ENCODE assay signal across 14 mouse cellular contexts in the genomic region with DNA sequence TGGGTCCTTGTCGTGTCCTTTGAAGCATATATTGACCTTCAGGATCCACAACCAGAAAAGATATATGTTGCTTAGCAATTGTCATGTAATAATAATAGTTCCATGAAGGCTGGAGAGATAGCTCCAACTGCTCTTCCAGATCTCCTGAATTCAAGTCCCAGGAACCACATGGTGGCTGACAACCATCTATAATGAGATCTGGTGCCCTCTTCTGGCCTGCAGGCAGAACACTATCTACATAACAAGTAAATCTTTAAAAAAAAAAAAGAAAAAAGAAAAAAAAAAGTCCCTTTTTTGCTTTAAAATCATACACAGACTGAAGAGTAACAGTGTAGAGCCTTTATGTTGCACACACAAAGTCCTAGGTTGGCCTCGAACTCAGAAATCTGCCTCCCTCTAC. TPM values are rescaled to one million over a fixed set of nuclear protein-coding genes. Genes with fewer than 3 reads are reported as not detected.
DNase-seq lines count a peak whose midpoint lies in the region; ATAC-seq and TF ChIP-seq lines count a peak whose summit lies in the region.
"Had no signal": no experiment of that assay in that cellular context is flagged by ENCODE, and none has a peak within 500 bp of the region (broad histone marks: within the 10 kb centered on the region; RNA-seq: fewer than 3 reads in every experiment).

No protein-coding gene starts in this region.

- DNase-seq in heart, adult 2 months: no peak
- DNase-seq in liver, adult 2 months (ENCODE audit: extremely low read depth, low read depth, low spot score): peak; percentile 48
- DNase-seq in liver (no peak), ES-CJ7 (ENCODE audit: low read depth, low spot score) (peak; percentile 52)
- DNase-seq in induced T-regulatory cell, adult 2 months (ENCODE audit: low read depth): peak; percentile 35
- no peak for DNase-seq in urinary bladder, postnatal 36 days (ENCODE audit: low spot score in 2 of 2)
- no peak for DNase-seq in embryonic facial prominence, embryonic 10.5 days (ENCODE audit: low spot score)
- DNase-seq: gastrocnemius, postnatal 36 days had no signal

- TF ChIP-seq EP300 in heart, adult 2 months (IDR thresholded peaks at IDR 0.05; ENCODE audit: insufficient read depth, low read depth, low read length): no peak

- no peaks in the 10 kb centered on the region for H3K36me3 ChIP-seq in heart, adult 2 months (ENCODE audit: control insufficient read depth, insufficient read depth, low read length)
- peaks cover 31% of the 10 kb centered on the region for H3K36me3 ChIP-seq in heart, embryonic 12.5 days
- H3K36me3 ChIP-seq in liver, adult 2 months (ENCODE audit: control insufficient read depth, insufficient read depth, low read length): peaks cover 12% of the 10 kb centered on the region
- H3K36me3 ChIP-seq in embryonic facial prominence, embryonic 10.5 days (replicated peaks): peaks cover 1% of the 10 kb centered on the region

- H3K4me3 ChIP-seq in heart, adult 2 months: no peak overlapping the region
- H3K4me3 ChIP-seq in heart, embryonic 12.5 days: no peak overlapping the region
- no peak overlapping the region for H3K4me3 ChIP-seq in liver, adult 2 months (ENCODE audit: insufficient read depth, low read depth, low read length)
- no peak overlapping the region for H3K4me3 ChIP-seq in embryonic facial prominence, embryonic 10.5 days
- H3K4me3 ChIP-seq: limb, embryonic 12.5 days had no signal

- H3K9ac ChIP-seq in heart, adult 2 months (ENCODE audit: low read depth, low read length): no peak overlapping the region
- H3K9ac ChIP-seq in heart, embryonic 12.5 days: no peak overlapping the region
- no peak overlapping the region for H3K9ac ChIP-seq in liver, adult 2 months (ENCODE audit: low read depth, low read length)
- H3K9ac ChIP-seq: limb, embryonic 12.5 days had no signal

- no peak for ATAC-seq in heart, embryonic 12.5 days (ENCODE audit: insufficient number of reproducible peaks, low FRiP score)
- ATAC-seq: activated CD4-positive, CD25-positive, alpha-beta regulatory T cell, adult 4 months; forebrain, embryonic 14.5 days had no signal

- no peak overlapping the region for H3K27ac ChIP-seq in heart, adult 2 months
- no peak overlapping the region for H3K27ac ChIP-seq in heart, embryonic 12.5 days (ENCODE audit: poor library complexity, severe bottlenecking)
- H3K27ac ChIP-seq in liver, adult 2 months (replicated peaks; ENCODE audit: insufficient read depth, low read depth, low read length): no peak overlapping the region
- H3K27ac ChIP-seq in embryonic facial prominence, embryonic 10.5 days (replicated peaks): no peak overlapping the region
- H3K27ac ChIP-seq: limb, embryonic 12.5 days had no signal

- H3K79me2 ChIP-seq in heart, adult 2 months (replicated peaks; ENCODE audit: control insufficient read depth, insufficient read depth, low read length): no peaks in the 10 kb centered on the region
- H3K79me2 ChIP-seq in liver, adult 2 months (ENCODE audit: control insufficient read depth, insufficient read depth, low read length): no peaks in the 10 kb centered on the region

- H3K4me1 ChIP-seq in heart, adult 2 months (ENCODE audit: control insufficient read depth, insufficient read depth, low read length): no peaks in the 10 kb centered on the region
- no peaks in the 10 kb centered on the region for H3K4me1 ChIP-seq in heart, embryonic 12.5 days (replicated peaks)
- peaks cover 3% of the 10 kb centered on the region for H3K4me1 ChIP-seq in liver, adult 2 months (ENCODE audit: control insufficient read depth, insufficient read depth, low read length)
- no peaks in the 10 kb centered on the region for H3K4me1 ChIP-seq in embryonic facial prominence, embryonic 10.5 days
- H3K4me1 ChIP-seq: limb, embryonic 12.5 days had no signal

- no peak overlapping the region for H3K4me2 ChIP-seq in heart, embryonic 12.5 days
- H3K4me2 ChIP-seq: heart, embryonic 11.5 days; limb, embryonic 12.5 days had no signal

- no peak for TF ChIP-seq POLR2A in heart, adult 2 months (IDR thresholded peaks at IDR 0.05; ENCODE audit: insufficient read depth, low read depth, low read length)
- TF ChIP-seq POLR2A in liver, adult 2 months (IDR thresholded peaks at IDR 0.05; ENCODE audit: extremely low read depth, insufficient read depth, low read length): no peak

- intact Hi-C loops in heart, adult 2 months (cut with DNase I): no loop called here

- TF ChIP-seq CTCF in heart, adult 2 months (IDR thresholded peaks at IDR 0.05): peak; percentile 43
- TF ChIP-seq CTCF in liver, adult 2 months (IDR thresholded peaks at IDR 0.05; ENCODE audit: low read depth, low read length): peak; percentile 22; the same call in 1 of the 2 replicates

- H3K27me3 ChIP-seq in heart, adult 2 months (ENCODE audit: control insufficient read depth, insufficient read depth, low read length): no peaks in the 10 kb centered on the region
- H3K27me3 ChIP-seq in heart, embryonic 12.5 days (replicated peaks): no peaks in the 10 kb centered on the region
- H3K27me3 ChIP-seq in liver, adult 2 months (ENCODE audit: control insufficient read depth, insufficient read depth, low read length): no peaks in the 10 kb centered on the region
- H3K27me3 ChIP-seq in embryonic facial prominence, embryonic 10.5 days (replicated peaks; ENCODE audit: low read depth, poor library complexity, severe bottlenecking): no peaks in the 10 kb centered on the region
- H3K27me3 ChIP-seq: limb, embryonic 12.5 days had no signal

- WGBS in heart, adult 2 months: 98% methylated on average over 2 of the region's 2 CpGs
- 93% methylated on average over 2 of the region's 2 CpGs for WGBS in heart, embryonic 12.5 days
- 89% methylated on average over 2 of the region's 2 CpGs for WGBS in liver, adult 2 months
- 97% methylated on average over 2 of the region's 2 CpGs for WGBS in embryonic facial prominence, embryonic 10.5 days

- H3K9me3 ChIP-seq in heart, embryonic 12.5 days (replicated peaks): 0 out of 2 replicates have a peak, but pooled peaks cover 1% of the 10 kb centered on the region
- H3K9me3 ChIP-seq in embryonic facial prominence, embryonic 10.5 days: no peaks in the 10 kb centered on the region
- H3K9me3 ChIP-seq: G1E; limb, embryonic 12.5 days had no signal

RNA-seq across cellular contexts. Expression of a gene that starts 9.0 kb away (rescaled TPM):
- 10 to 100 TPM; 57.2 to 60.7 TPM for total RNA-seq in heart, adult 2 months (2021)
- polyA plus RNA-seq in heart, adult 2 months (2012; rRNA removed): 38.7 and 69.5 TPM in 2 replicates
- polyA plus RNA-seq in heart, embryonic 12.5 days (2016; fragmentation: Nextera tagmentation; extraction: Ambion mirVana): 64.3 and 68.0 TPM in 2 replicates
- total RNA-seq in liver, adult 2 months (2014; rRNA removed): 32.1 and 37.1 TPM in 2 replicates
- 8.4 and 8.9 TPM in 2 replicates for polyA plus RNA-seq in liver, adult 2 months (2012; rRNA removed)
- 50.0 and 53.1 TPM in 2 replicates for polyA plus RNA-seq in embryonic facial prominence, embryonic 10.5 days (2016; fragmentation: Nextera tagmentation; extraction: Ambion mirVana)

RNA-seq across cellular contexts. Expression of a gene that starts 16.1 kb away (rescaled TPM):
- total RNA-seq in heart, adult 2 months (2021): 1 to 10 TPM; 4.4 to 4.6 TPM
- 5.4 and 6.3 TPM in 2 replicates for polyA plus RNA-seq in heart, adult 2 months (2012; rRNA removed)
- polyA plus RNA-seq in heart, embryonic 12.5 days (2016; fragmentation: Nextera tagmentation; extraction: Ambion mirVana): 9.4 and 10.5 TPM in 2 replicates
- total RNA-seq in liver, adult 2 months (2014; rRNA removed): 6.1 and 6.6 TPM in 2 replicates
- 9.4 and 11.0 TPM in 2 replicates for polyA plus RNA-seq in liver, adult 2 months (2012; rRNA removed)
- polyA plus RNA-seq in embryonic facial prominence, embryonic 10.5 days (2016; fragmentation: Nextera tagmentation; extraction: Ambion mirVana): 5.4 and 6.5 TPM in 2 replicates

RNA-seq across cellular contexts. Expression of a gene that starts 45.9 kb away (rescaled TPM):
- total RNA-seq in heart, adult 2 months (2021): 10 to 100 TPM; 10.5 to 11.0 TPM
- polyA plus RNA-seq in heart, adult 2 months (2012; rRNA removed): 5.5 and 8.1 TPM in 2 replicates
- 0.51 and 0.92 TPM in 2 replicates for polyA plus RNA-seq in heart, embryonic 12.5 days (2016; fragmentation: Nextera tagmentation; extraction: Ambion mirVana)
- 32.1 and 33.4 TPM in 2 replicates for total RNA-seq in liver, adult 2 months (2014; rRNA removed)
- polyA plus RNA-seq in liver, adult 2 months (2012; rRNA removed): 23.6 and 27.3 TPM in 2 replicates
- polyA plus RNA-seq in embryonic facial prominence, embryonic 10.5 days (2016; fragmentation: Nextera tagmentation; extraction: Ambion mirVana): 0.64 and 0.69 TPM in 2 replicates
- total RNA-seq: G1E had no signal
- polyA plus RNA-seq: G1E had no signal

RNA-seq across cellular contexts. Expression of a gene that starts 57.8 kb away (rescaled TPM):
- 10 to 100 TPM; 24.4 to 28.7 TPM for total RNA-seq in heart, adult 2 months (2021)
- polyA plus RNA-seq in heart, adult 2 months (2012; rRNA removed): 14.7 and 21.3 TPM in 2 replicates
- 27.0 and 27.2 TPM in 2 replicates for polyA plus RNA-seq in heart, embryonic 12.5 days (2016; fragmentation: Nextera tagmentation; extraction: Ambion mirVana)
- 20.5 and 21.6 TPM in 2 replicates for total RNA-seq in liver, adult 2 months (2014; rRNA removed)
- polyA plus RNA-seq in liver, adult 2 months (2012; rRNA removed): 5.0 and 5.3 TPM in 2 replicates
- polyA plus RNA-seq in embryonic facial prominence, embryonic 10.5 days (2016; fragmentation: Nextera tagmentation; extraction: Ambion mirVana): 38.3 and 39.2 TPM in 2 replicates

Comparison
In these comparisons a context has a peak if more than half of its experiments do, and no peak if none do; other contexts are left out.
1. DNase-seq: peak in liver, adult 2 months (single experiment), ES-CJ7 (single experiment) and induced T-regulatory cell, adult 2 months (single experiment); none in heart, adult 2 months (0 of 2), liver (single experiment), urinary bladder, postnatal 36 days (0 of 2) and embryonic facial prominence, embryonic 10.5 days (single experiment).